Mouse (Mus musculus) kidney, embryonic 15.5 days (tissue): Measurements from ENCODE around the gene Pkd1l3. TPM values are rescaled to one million over a fixed set of nuclear protein-coding genes. Genes with fewer than 3 reads are reported as not detected.

Source experiments
- ATAC-seq: fragments of 200-750 bp; cut with Nextera tagmentation; replicated peaks from 2 replicates; pipeline ENCODE4 v1.8.0; 2017; ENCODE audit warnings: moderate TSS enrichment; ENCODE audit not compliant: low FRiP score
- H3K27ac ChIP-seq: fragments of 300-500 bp; sonication (generic); 2 replicates; pipeline ENCODE4 v1.5.1; 2015; ENCODE audit warnings: mild to moderate bottlenecking, inconsistent platforms
- H3K27me3 ChIP-seq: fragments of 300-500 bp; sonication (generic); 2 replicates; pipeline ENCODE4 v1.6.1; 2015; ENCODE audit warnings: inconsistent platforms
- H3K36me3 ChIP-seq: fragments of 300-500 bp; sonication (generic); 2 replicates; pipeline ENCODE4 v1.6.1; 2015; ENCODE audit warnings: inconsistent platforms
- H3K4me1 ChIP-seq: fragments of 300-500 bp; sonication (generic); 2 replicates; pipeline ENCODE4 v1.6.1; 2015; ENCODE audit warnings: inconsistent platforms
- H3K4me2 ChIP-seq: fragments of 300-500 bp; sonication (generic); 2 replicates; pipeline ENCODE4 v1.6.1; 2015; ENCODE audit warnings: moderate library complexity, mild to moderate bottlenecking, inconsistent platforms
- H3K4me3 ChIP-seq: fragments of 300-500 bp; sonication (generic); replicated peaks from 2 replicates; pipeline ENCODE4 v1.5.1; 2015; ENCODE audit warnings: mild to moderate bottlenecking, inconsistent platforms
- H3K9ac ChIP-seq: fragments of 300-500 bp; sonication (generic); 2 replicates; pipeline ENCODE4 v1.6.1; 2015; ENCODE audit warnings: mild to moderate bottlenecking, inconsistent platforms
- H3K9me3 ChIP-seq: fragments of 300-500 bp; sonication (generic); replicated peaks from 2 replicates; pipeline ENCODE4 v1.6.1; 2016; ENCODE audit warnings: inconsistent platforms
- WGBS: fragments of 180-500 bp; shearing (Covaris S2); methylation state at CpG from one replicate; pipeline ENCODE4 v1.1.7; 2015; ENCODE audit warnings: mixed read lengths; 5-methylcytosine and 5-hydroxymethylcytosine counted together
- polyA plus RNA-seq: library from polyadenylated mRNA; unstranded; fragments of >200 nt; fragmentation: Nextera tagmentation; extraction: Ambion mirVana; gene quantifications from 2 replicates; pipeline ENCODE4 v1.2.1, GENCODE M21; 2015

Gene Pkd1l3
- 0.09 and 0.14 TPM in 2 replicates for polyA plus RNA-seq

GRCm38 (mm10) chr8:109614243-109615210, at the start of gene Pkd1l3:
TSS of gene Pkd1l3 (plus strand) at chr8:109614517.
- Histone ChIP-seq H3K9me3 (no peaks in the 10 kb centered on the region), H3K9ac (no peak within 1 kb of the TSS), H3K4me2 (peak within 1 kb of the TSS; percentile 26), H3K4me1 (no peaks in the 10 kb centered on the region), H3K4me3 (no peak within 1 kb of the TSS), H3K27ac (no peak within 1 kb of the TSS), H3K27me3 (no peaks in the 10 kb centered on the region; the same call in 1 of the 2 replicates), H3K36me3 (no peaks in the 10 kb centered on the region)
- 60% methylated on average over 27 of the region's 27 CpGs for WGBS
- no peak for ATAC-seq

DNA sequence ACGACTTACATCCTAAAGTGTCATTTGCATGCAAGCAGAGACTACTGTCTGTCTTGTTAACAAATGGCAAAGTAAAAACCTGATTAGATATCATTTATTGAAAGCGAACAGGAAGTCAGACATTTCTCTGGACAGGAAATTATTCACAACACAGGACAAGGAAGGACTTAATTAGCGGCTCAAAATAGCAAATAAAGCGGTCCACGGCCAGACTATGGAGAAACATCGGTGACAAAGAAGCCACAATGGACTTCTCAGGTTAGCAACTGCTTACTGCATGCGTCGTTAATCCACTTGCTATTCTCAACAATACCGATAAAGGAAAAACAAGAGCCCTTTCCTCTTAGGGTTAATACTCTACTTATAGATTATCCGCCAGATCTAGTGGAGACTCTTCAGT, 49.6 kb upstream of the Pkd1l3 start:
- WGBS = 5% methylated on average over 10 of the region's 10 CpGs
- Histone ChIP-seq H3K27ac (peak overlapping the region; percentile 91; the same call in 1 of the 2 replicates), H3K27me3 (no peaks in the 10 kb centered on the region), H3K36me3 (peaks cover 44% of the 10 kb centered on the region), H3K9ac (peak overlapping the region; percentile 89), H3K9me3 (no peaks in the 10 kb centered on the region), H3K4me2 (peak overlapping the region; percentile 81), H3K4me1 (peaks cover 18% of the 10 kb centered on the region), H3K4me3 (peak overlapping the region; percentile 77)
- no peak for ATAC-seq

DNA sequence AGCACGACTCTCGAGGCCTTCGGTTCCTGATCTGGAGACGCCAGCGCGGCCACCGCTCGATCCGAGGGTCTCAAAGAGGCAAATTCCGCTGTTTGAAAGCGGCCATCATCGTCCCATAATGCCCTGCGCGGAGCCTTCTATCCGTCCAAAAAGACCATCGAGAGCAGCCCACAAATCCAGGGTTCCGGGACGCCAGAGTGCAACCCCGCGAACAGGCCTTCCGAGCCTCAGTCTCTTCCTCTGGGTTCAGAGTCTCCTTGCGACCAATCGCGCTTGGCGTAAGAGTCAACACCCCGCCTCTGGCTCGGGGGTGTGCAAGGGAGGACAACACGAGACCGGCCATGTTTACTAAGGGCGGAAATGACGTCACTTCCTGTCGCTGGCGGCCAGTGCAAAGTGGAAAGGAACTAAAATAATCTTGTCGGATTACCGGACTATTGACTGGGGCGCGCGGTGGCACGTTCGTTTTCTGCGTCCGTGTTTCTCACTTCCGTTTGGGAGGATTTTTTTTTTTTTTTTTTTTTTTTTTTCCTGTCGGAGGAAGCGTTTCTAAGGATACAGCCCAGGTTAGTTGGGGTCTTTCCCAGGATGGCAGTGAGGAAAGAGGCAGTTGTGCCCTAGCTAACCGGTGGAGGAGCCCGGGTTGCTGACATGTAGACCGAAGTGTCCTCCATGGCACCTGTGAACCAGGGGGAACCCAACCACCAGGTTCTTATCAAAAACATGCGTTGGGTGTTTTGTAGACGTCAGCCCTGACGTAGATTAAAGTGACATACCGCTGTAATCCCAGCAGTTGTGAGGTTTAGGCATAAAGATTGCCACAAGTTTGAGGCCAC, 48.6 kb upstream of the Pkd1l3 start, which contains the start of the genes Dhx38 and Txnl4b:
Dhx38 (minus strand) TSS at position 364 of the 836 bp plus-strand sequence.
Txnl4b (plus strand) TSS at position 395 of the 836 bp plus-strand sequence.
- H3K9ac ChIP-seq = peak within 1 kb of the TSS; percentile 89
- H3K4me3 ChIP-seq = peak within 1 kb of the TSS; percentile 77
- peak; percentile 100 for ATAC-seq
- no peaks in the 10 kb centered on the region for H3K27me3 ChIP-seq
- H3K4me2 ChIP-seq = peak within 1 kb of the TSS; percentile 83
- peaks cover 44% of the 10 kb centered on the region for H3K36me3 ChIP-seq
- no peaks in the 10 kb centered on the region for H3K9me3 ChIP-seq
- under 1% methylated on average over 52 of the region's 52 CpGs for WGBS
- peak within 1 kb of the TSS; percentile 91 for H3K27ac ChIP-seq
- peaks cover 18% of the 10 kb centered on the region for H3K4me1 ChIP-seq

GRCm38 (mm10) chr8:109571139-109571538, 43.2 kb upstream of the Pkd1l3 start:
- H3K27me3 ChIP-seq = no peaks in the 10 kb centered on the region
- no peak overlapping the region for H3K27ac ChIP-seq
- ATAC-seq = no peak
- H3K4me1 ChIP-seq = peaks cover 8% of the 10 kb centered on the region
- WGBS = 90% methylated on average over 12 of the region's 12 CpGs
- peaks cover 34% of the 10 kb centered on the region for H3K36me3 ChIP-seq
- H3K4me3 ChIP-seq = no peak overlapping the region
- H3K4me2 ChIP-seq = no peak overlapping the region
- H3K9ac ChIP-seq = no peak overlapping the region
- H3K9me3 ChIP-seq = no peaks in the 10 kb centered on the region

DNA sequence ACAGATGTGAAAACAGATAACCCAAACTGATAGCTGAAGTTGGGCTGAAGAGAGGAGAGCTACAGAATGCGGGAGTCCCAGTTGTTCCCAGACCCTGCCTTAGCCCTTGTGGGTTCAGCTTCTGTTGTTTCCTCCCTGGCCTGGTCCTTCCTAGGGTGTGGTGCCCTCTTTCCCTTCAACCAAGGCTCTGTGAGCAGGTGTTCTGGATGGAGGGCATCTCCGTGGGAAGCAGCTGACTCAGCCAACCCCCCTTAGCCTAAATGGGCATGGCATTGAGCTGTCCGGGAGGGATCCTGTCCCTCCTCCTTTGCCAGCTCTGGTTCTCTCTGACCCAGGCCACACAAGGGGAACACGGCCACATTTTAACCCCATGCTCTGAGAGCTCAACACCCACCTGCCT, 38.0 kb upstream of the Pkd1l3 start:
- WGBS = 77% methylated on average over 4 of the region's 4 CpGs
- no peak overlapping the region for H3K4me3 ChIP-seq
- no peaks in the 10 kb centered on the region for H3K4me1 ChIP-seq
- no peaks in the 10 kb centered on the region for H3K9me3 ChIP-seq
- ATAC-seq = no peak
- H3K27ac ChIP-seq = no peak overlapping the region
- no peak overlapping the region for H3K4me2 ChIP-seq
- H3K9ac ChIP-seq = no peak overlapping the region
- H3K27me3 ChIP-seq = no peaks in the 10 kb centered on the region
- H3K36me3 ChIP-seq = peaks cover 9% of the 10 kb centered on the region; the same call in 1 of the 2 replicates

DNA sequence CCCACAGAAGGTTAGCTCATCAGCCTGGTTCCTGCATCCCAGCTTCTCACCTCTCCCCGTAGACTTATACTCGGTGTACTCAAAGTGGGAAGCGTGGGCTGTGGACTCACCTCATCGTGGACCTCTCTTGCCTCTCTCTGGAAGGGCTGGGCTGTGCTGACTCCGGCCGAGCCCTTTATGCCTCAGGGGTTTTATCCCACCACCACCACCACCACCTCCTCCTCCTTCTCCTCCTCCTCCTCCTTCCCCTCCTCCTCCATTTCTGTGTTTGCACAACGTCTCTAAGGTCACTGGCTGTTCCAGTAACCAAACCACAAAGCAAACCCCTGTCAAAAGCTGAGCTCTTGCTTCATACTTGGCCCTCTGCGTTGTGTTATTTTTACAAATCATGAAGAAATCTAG, 35.4 kb upstream of the Pkd1l3 start, which contains the start of gene Hp:
Hp (minus strand) TSS at position 273 of the 402 bp plus-strand sequence.
- Histone ChIP-seq H3K9ac (no peak within 1 kb of the TSS), H3K36me3 (no peaks in the 10 kb centered on the region), H3K9me3 (no peaks in the 10 kb centered on the region), H3K4me3 (no peak within 1 kb of the TSS), H3K4me1 (no peaks in the 10 kb centered on the region), H3K27ac (no peak within 1 kb of the TSS), H3K4me2 (no peak within 1 kb of the TSS), H3K27me3 (no peaks in the 10 kb centered on the region)
- ATAC-seq = no peak
- WGBS = 33% methylated on average over 8 of the region's 8 CpGs

- Histone ChIP-seq H3K9me3 (no peaks in the 10 kb centered on the region), H3K4me1 (no peaks in the 10 kb centered on the region), H3K27me3 (no peaks in the 10 kb centered on the region), H3K27ac (no peak overlapping the region), H3K4me3 (no peak overlapping the region), H3K36me3 (no peaks in the 10 kb centered on the region), H3K9ac (no peak overlapping the region), H3K4me2 (no peak overlapping the region)
- WGBS = 82% methylated on average over 4 of the region's 4 CpGs
- ATAC-seq = no peak
These were observed 30.0 kb upstream of the Pkd1l3 start for GRCm38 (mm10) chr8:109584293-109584692.

- no peaks in the 10 kb centered on the region for H3K4me1 ChIP-seq
- no peak overlapping the region for H3K9ac ChIP-seq
- H3K9me3 ChIP-seq = no peaks in the 10 kb centered on the region
- H3K27me3 ChIP-seq = no peaks in the 10 kb centered on the region
- WGBS = 81% methylated on average over 3 of the region's 3 CpGs
- H3K4me3 ChIP-seq = no peak overlapping the region
- no peaks in the 10 kb centered on the region for H3K36me3 ChIP-seq
- H3K4me2 ChIP-seq = no peak overlapping the region
- no peak overlapping the region for H3K27ac ChIP-seq
- no peak for ATAC-seq
These were observed 29.5 kb upstream of the Pkd1l3 start for GRCm38 (mm10) chr8:109584830-109585229.

GRCm38 (mm10) chr8:109585652-109586051, 28.7 kb upstream of the Pkd1l3 start:
- ATAC-seq = no peak
- H3K4me3 ChIP-seq = no peak overlapping the region
- no peak overlapping the region for H3K27ac ChIP-seq
- no peaks in the 10 kb centered on the region for H3K4me1 ChIP-seq
- H3K27me3 ChIP-seq = no peaks in the 10 kb centered on the region
- H3K9me3 ChIP-seq = no peaks in the 10 kb centered on the region
- H3K9ac ChIP-seq = no peak overlapping the region
- no peaks in the 10 kb centered on the region for H3K36me3 ChIP-seq
- no peak overlapping the region for H3K4me2 ChIP-seq

DNA sequence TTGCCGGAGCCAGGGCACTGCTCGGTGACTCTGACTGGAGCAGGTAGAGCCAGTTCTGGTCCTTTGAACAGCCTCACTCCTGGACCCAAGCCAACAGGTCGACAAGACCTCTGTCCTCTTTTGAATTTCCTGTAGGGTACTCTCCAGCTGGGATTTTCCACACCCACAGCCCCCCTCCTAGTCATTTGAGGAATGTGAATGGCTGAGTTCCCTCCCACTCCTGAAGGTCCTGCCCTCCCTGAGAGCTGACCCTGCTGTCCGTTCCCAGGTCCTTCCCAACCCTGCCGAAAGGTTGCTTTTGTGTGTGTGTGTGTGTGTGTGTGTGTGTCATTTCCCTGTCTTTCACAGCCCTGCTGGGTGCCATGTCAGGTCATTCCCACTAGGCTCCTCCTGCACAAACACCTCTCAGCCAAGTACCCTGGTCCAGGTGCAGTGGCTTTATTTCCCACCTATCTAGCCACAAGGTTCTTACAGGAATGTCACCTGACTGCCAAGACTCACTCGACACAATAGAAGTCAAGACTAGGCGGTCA, 27.3 kb upstream of the Pkd1l3 start:
- Histone ChIP-seq H3K27me3 (no peaks in the 10 kb centered on the region), H3K9ac (no peak overlapping the region), H3K4me2 (peak overlapping the region; percentile 7; the same call in 1 of the 2 replicates), H3K4me1 (no peaks in the 10 kb centered on the region), H3K36me3 (peaks cover 6% of the 10 kb centered on the region), H3K4me3 (no peak overlapping the region), H3K27ac (0 out of 2 replicates have a peak overlapping the region, but pooled peaks have one; percentile 37), H3K9me3 (no peaks in the 10 kb centered on the region)
- 37% methylated on average over 7 of the region's 7 CpGs for WGBS
- peak; percentile 64 for ATAC-seq

DNA sequence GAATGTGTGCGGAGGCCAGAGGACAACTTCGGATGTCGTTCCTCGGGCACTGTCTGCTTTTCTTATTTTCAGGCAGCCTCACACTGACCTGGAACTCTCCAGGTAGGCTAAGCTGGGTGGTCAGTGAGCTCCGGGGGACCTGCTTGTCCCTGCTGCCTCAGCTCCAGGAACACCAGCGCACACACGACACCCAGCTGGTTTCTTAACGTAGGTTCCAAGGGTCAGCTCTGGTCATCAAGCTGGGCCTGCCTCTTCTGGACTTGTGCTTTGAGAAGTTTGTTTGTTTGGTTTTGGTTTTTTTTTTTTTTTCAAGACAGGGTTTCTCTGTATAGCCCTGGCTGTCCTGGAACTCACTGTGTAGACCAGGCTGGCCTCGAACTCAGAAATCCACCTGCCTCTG, 23.4 kb upstream of the Pkd1l3 start:
- peaks cover 41% of the 10 kb centered on the region for H3K36me3 ChIP-seq

More for the DNA sequence above, 23.4 kb upstream of the Pkd1l3 start:
- Histone ChIP-seq H3K4me3 (no peak overlapping the region), H3K9ac (no peak overlapping the region), H3K27ac (no peak overlapping the region), H3K9me3 (no peaks in the 10 kb centered on the region), H3K27me3 (no peaks in the 10 kb centered on the region), H3K4me1 (no peaks in the 10 kb centered on the region), H3K4me2 (no peak overlapping the region)
- no peak for ATAC-seq
- 87% methylated on average over 9 of the region's 9 CpGs for WGBS
